Mouse (Mus musculus): ENCODE measurements around the gene Vmn2r115.
"Not testable (repeated sequence)": the region's sequence is repeated elsewhere in the genome, so short reads cannot be mapped to it uniquely, and the experiment has no call there.

Gene Vmn2r115

DNA sequence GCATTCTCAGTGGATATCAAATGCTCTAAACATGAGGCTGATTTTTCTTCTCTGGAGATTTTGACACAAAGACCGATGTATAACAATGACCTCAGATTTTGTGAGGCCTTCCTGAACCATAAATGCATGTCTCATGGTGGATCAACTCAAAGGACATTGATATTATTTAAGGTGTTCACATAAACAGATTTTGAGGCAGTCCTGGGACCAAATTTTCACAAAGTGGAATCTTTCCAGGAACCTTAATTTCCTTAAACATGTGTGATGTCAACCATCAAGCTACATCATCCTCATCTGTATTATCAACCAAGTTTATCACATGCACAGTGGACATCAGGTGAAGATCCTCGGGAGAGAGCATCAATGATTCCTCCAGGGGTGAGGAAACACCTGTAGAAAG lies at the start of gene Vmn2r115:
TSS of gene Vmn2r115 (plus strand) at position 301 of the 400 bp plus-strand sequence.
- not testable (repeated sequence) for DNase-seq (ENCODE audit: low spot score in 2 of 2)

DNA sequence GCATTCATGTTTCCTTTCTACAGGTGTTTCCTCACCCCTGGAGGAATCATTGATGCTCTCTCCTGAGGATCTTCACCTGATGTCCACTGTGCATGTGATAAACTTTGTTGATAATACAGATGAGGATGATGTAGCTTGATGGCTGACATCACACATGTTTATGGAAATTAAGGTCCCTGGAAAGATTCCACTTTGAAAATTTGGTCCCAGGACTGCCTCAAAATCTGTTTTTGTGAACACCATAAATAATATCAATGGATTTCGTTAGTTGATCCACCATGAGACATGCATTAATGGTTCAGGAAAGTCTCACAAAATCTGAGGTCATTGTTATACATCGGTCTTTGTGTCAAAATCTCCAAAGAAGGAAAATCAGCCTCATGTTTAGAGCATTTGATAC lies 31.1 kb upstream of the Vmn2r115 start, which contains the start of gene Vmn2r114:
TSS of gene Vmn2r114 (minus strand) at position 101 of the 400 bp plus-strand sequence.
- not testable (repeated sequence) for DNase-seq (ENCODE audit: low spot score in 2 of 2)

DNA sequence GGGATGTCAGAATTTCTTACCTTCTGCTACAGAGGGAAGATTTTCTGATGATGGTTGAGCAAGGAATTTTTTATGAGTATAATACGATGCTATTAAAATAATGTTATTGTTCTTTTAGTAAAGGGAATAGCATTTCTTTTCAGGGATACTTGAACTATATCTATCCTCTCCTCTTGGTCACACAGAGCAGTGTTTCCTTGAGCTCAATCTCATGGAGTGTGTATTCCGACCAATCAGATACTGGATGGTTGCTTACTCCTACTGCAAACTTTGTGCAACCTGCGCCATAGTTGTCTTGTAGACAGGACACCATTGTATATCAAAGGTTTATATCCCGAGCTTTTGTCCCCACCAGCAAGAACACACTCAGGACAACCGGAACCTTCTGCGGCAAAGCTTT lies 12.9 kb upstream of the Vmn2r115 start:
- no peak for DNase-seq (ENCODE audit: low spot score in 2 of 2)

DNA sequence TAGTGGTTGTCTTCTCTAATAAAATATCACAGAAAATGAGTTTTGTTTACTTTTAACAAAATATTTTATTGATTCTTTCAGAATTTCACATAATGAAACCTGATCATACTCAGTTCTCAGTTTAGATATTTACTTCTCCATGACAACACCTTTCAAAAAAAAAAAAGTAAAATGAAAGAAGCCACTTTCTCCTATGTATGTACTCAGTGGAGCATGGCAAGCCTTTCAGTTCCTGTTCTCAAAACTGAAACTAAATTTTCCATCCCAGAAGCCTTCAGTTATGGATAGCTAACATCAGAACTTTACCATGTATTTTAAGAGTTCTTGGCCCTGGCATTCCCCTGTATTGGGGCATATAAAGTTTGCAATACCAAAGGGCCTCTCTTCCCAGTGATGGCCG lies 8.1 kb downstream of the Vmn2r115 start:
- no peak for DNase-seq (ENCODE audit: low spot score in 2 of 2)

DNA sequence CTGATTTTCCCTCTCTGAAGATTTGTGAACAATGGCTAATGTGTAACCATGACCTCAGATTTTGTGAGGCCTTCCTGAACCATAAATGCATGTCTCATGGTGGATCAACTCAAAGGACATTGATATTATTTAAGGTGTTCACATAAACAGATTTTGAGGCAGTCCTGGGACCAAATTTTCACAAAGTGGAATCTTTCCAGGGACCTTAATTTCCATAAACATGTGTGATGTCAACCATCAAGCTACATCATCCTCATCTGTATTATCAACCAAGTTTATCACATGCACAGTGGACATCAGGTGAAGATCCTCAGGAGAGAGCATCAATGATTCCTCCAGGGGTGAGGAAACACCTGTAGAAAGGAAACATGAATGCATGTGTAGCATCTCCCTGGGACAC lies 40.8 kb downstream of the Vmn2r115 start, which contains the start of gene Vmn2r116:
TSS of gene Vmn2r116 (plus strand) at position 301 of the 400 bp plus-strand sequence.
- DNase-seq (ENCODE audit: low spot score in 2 of 2), result not testable (repeated sequence)
